Mouse (Mus musculus) inflammation-experienced regulatory T-cells (primary cell): Measurements from ENCODE around the gene Adamtsl5. TPM values are rescaled to one million over a fixed set of nuclear protein-coding genes. Genes with fewer than 3 reads are reported as not detected.

Source experiments
- polyA plus RNA-seq, 2 experiments: library from polyadenylated mRNA; unstranded; fragments of 100-300 nt; shearing (Covaris generic); gene quantifications; one replicate each; pipeline ENCODE4 v1.2.1; 2017

Adamtsl5 gene
- polyA plus RNA-seq = under 1 TPM; 0.46 to 0.95 TPM

GRCm38 (mm10) chr10:80348244-80348781, at the start of gene Adamtsl5:
Gene Adamtsl5 (minus strand): TSS chr10:80348412.

GRCm38 (mm10) chr10:80387522-80387959, 39.3 kb upstream of the Adamtsl5 start, which contains the start of gene Mex3d:
Gene Mex3d (minus strand): TSS chr10:80387659.

GRCm38 (mm10) chr10:80356001-80356682, 7.9 kb upstream of the Adamtsl5 start, which contains the start of gene Plk5:
Gene Plk5 (plus strand): TSS chr10:80356459.

GRCm38 (mm10) chr10:80329273-80330081, 18.7 kb downstream of the Adamtsl5 start, which contains the start of the genes Pcsk4 and Reep6:
Gene Pcsk4 (minus strand): TSS chr10:80329498.
Gene Reep6 (plus strand): TSS chr10:80329953.

GRCm38 (mm10) chr10:80320340-80320760, 27.9 kb downstream of the Adamtsl5 start, which contains the start of gene 2310011J03Rik:
Gene 2310011J03Rik (minus strand): TSS chr10:80320537.

GRCm38 (mm10) chr10:80295618-80296425, 52.4 kb downstream of the Adamtsl5 start, which contains the start of gene Apc2:
Gene Apc2 (plus strand): TSS chr10:80295977.

GRCm38 (mm10) chr10:80292251-80293146, 55.7 kb downstream of the Adamtsl5 start, which contains the start of gene Rps15:
Gene Rps15 (plus strand): TSS chr10:80292453.

Other genes with a start within 250 kb of the Adamtsl5 start
- 10 to 100 TPM; 60.6 to 60.7 TPM for gene Sbno2, start 242.8 kb downstream of the Adamtsl5 start, polyA plus RNA-seq
- gene Stk11, start 232.6 kb downstream of the Adamtsl5 start, polyA plus RNA-seq = 10 to 100 TPM; 27.4 to 49.1 TPM
- gene Atp5d, start 209.8 kb downstream of the Adamtsl5 start, polyA plus RNA-seq = 100 to 1,000 TPM; 349 to 389 TPM
- 1 to 10 TPM; 2.3 to 2.4 TPM for gene Cbarp, start 207.6 kb downstream of the Adamtsl5 start, polyA plus RNA-seq
- gene Midn, start 200.1 kb downstream of the Adamtsl5 start, polyA plus RNA-seq = 1 to 10 TPM; 5.0 to 9.6 TPM
- gene Cirbp, start 182.4 kb downstream of the Adamtsl5 start, polyA plus RNA-seq = 100 to 1,000 TPM; 177 to 200 TPM
- 10 to 100 TPM; 21.4 to 25.0 TPM for gene 1600002K03Rik, start 175.5 kb downstream of the Adamtsl5 start, polyA plus RNA-seq
- under 1 TPM; 0.27 to 0.99 TPM for gene Efna2, start 168.9 kb downstream of the Adamtsl5 start, polyA plus RNA-seq
- 100 to 1,000 TPM; 117 to 134 TPM for gene Mum1, start 122.0 kb downstream of the Adamtsl5 start, polyA plus RNA-seq
- 100 to 1,000 TPM; 244 to 267 TPM for gene Ndufs7, start 99.3 kb downstream of the Adamtsl5 start, polyA plus RNA-seq
- under 1 TPM in 1 of 2 experiments, not detected in 1; 0.99 TPM for gene Gamt, start 87.4 kb downstream of the Adamtsl5 start, polyA plus RNA-seq
- 10 to 100 TPM; 78.7 to 80.6 TPM for gene Dazap1, start 86.9 kb downstream of the Adamtsl5 start, polyA plus RNA-seq
- 100 to 1,000 TPM; 686 to 721 TPM for gene Rps15, start 56.0 kb downstream of the Adamtsl5 start, polyA plus RNA-seq
- under 1 TPM; 0.14 to 0.56 TPM for gene Apc2, start 52.4 kb downstream of the Adamtsl5 start, polyA plus RNA-seq
- 10 to 100 TPM; 67.3 to 70.0 TPM for gene 2310011J03Rik, start 27.9 kb downstream of the Adamtsl5 start, polyA plus RNA-seq
- gene Pcsk4, start 18.9 kb downstream of the Adamtsl5 start, polyA plus RNA-seq = 10 to 100 TPM; 20.4 to 20.8 TPM
- gene Reep6, start 18.5 kb downstream of the Adamtsl5 start, polyA plus RNA-seq = 1 to 10 TPM in 1 of 2 experiments, under 1 TPM in 1; 0.18 to 1.7 TPM
- gene Plk5, start 8.0 kb upstream of the Adamtsl5 start, polyA plus RNA-seq = not detected
- gene Mex3d, start 39.2 kb upstream of the Adamtsl5 start, polyA plus RNA-seq = 1 to 10 TPM; 6.6 to 7.5 TPM
- 100 to 1,000 TPM; 174 to 191 TPM for gene Mbd3, start 51.1 kb upstream of the Adamtsl5 start, polyA plus RNA-seq
- gene Uqcr11, start 58.4 kb upstream of the Adamtsl5 start, polyA plus RNA-seq = 100 to 1,000 TPM; 185 to 241 TPM
- 100 to 1,000 TPM; 105 to 121 TPM for gene Tcf3, start 85.2 kb upstream of the Adamtsl5 start, polyA plus RNA-seq
- gene Onecut3, start 146.4 kb upstream of the Adamtsl5 start, polyA plus RNA-seq = under 1 TPM; 0.05 to 0.23 TPM
- gene Atp8b3, start 190.7 kb upstream of the Adamtsl5 start, polyA plus RNA-seq = under 1 TPM; 0.06 to 0.73 TPM
- gene Rexo1, start 213.1 kb upstream of the Adamtsl5 start, polyA plus RNA-seq = 10 to 100 TPM; 49.1 to 59.0 TPM
- 10 to 100 TPM in 1 of 2 experiments, 1 to 10 TPM in 1; 9.0 to 14.4 TPM for gene Klf16, start 228.9 kb upstream of the Adamtsl5 start, polyA plus RNA-seq
- gene Abhd17a, start 241.9 kb upstream of the Adamtsl5 start, polyA plus RNA-seq = 100 to 1,000 TPM; 142 to 155 TPM